Mouse (Mus musculus): ENCODE measurements around the gene Ddx11. TPM values are rescaled to one million over a fixed set of nuclear protein-coding genes. Genes with fewer than 3 reads are reported as not detected.

The Ddx11 gene
- total RNA-seq (2012; rRNA removed) (26.9 and 27.2 TPM in 2 replicates), polyA plus RNA-seq (2012; ENCODE audit: insufficient read depth in 1 of 2, insufficient read length in 2 of 2, low read depth in 1 of 2, low replicate concordance in 2 of 2, missing spikeins in 1 of 2) (10 to 100 TPM in 1 of 2 experiments, not detected in 1; 32.7 TPM)

DNA sequence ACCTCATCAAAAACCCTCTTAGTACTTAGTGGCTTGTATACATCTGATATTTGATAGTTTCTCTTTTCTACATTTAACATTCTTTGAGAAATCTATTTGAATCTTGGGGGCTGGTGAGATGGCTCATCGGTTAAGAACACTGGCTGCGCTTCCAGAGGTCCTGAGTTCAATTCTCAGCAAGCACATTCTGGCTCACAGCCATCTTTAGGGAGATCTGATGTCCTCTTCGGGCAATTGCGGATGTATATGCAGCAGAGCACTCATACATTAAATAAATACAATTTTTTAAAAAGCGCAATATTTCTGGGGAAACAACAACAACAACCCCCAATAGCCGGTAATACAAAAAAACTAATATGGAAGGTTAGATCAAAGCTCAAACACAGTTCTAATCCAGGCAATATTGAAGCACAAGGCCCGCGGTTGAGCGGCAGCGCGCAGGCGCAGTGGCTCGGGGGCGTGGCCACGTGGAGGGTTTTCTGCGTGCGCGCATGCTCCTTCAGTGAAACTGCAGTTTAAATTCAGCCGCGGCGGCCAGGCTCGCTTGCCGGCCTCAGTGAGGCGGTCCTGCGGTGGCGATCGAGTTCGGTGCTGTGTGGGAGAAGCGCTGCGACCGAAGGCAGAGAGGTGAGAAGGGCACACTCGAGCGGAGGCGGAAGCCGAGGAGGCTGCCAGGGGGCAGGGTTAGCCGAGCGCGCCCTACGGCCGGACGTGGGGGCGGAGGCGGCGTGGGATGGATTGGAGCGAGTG, at the start of gene Ddx11:
TSS of gene Ddx11 (plus strand) at position 455 of the 750 bp plus-strand sequence.
- H3K27me3 ChIP-seq (ENCODE audit: control insufficient read depth in 1 of 2, insufficient read depth in 2 of 2, low read length in 2 of 2): no peaks in the 10 kb centered on the region
- peak within 1 kb of the TSS; percentile 84 for H3K4me3 ChIP-seq (ENCODE audit: control insufficient read depth in 1 of 2, insufficient read depth in 1 of 2, low read depth in 2 of 2, low read length in 2 of 2)
- peak within 1 kb of the TSS; percentile 94 for H3K9ac ChIP-seq (ENCODE audit: control insufficient read depth, low read depth, low read length, poor library complexity, severe bottlenecking)
- H3K79me2 ChIP-seq (ENCODE audit: control insufficient read depth, insufficient read depth, low read length, poor library complexity): peaks cover 20% of the 10 kb centered on the region
- no peaks in the 10 kb centered on the region for H3K9me3 ChIP-seq (replicated peaks; ENCODE audit: insufficient read depth, low read length)
- H3K27ac ChIP-seq (ENCODE audit: control insufficient read depth, low read depth, low read length): peak within 1 kb of the TSS; percentile 95
- peaks cover 8 to 19% of the 10 kb centered on the region in 2 experiments for H3K4me1 ChIP-seq (ENCODE audit: control insufficient read depth in 1 of 2, insufficient read depth in 2 of 2, low read length in 2 of 2)
- H3K36me3 ChIP-seq (ENCODE audit: control insufficient read depth in 1 of 2, insufficient read depth in 2 of 2, low read length in 2 of 2): peaks cover 11 to 14% of the 10 kb centered on the region in 2 experiments
- peak; percentile 94 for DNase-seq (ENCODE audit: low read depth, low spot score)
- TF ChIP-seq RCOR1 (IDR thresholded peaks at IDR 0.05; ENCODE audit: low read depth, low read length) (no peak), ZMIZ1 (IDR thresholded peaks at IDR 0.05; ENCODE audit: low read depth, low read length) (peak; percentile 61; the same call in 1 of the 2 replicates), GATA1 (IDR thresholded peaks at IDR 0.05; ENCODE audit: low read depth, low read length) (no peak), USF1 (IDR thresholded peaks at IDR 0.05; ENCODE audit: low read depth, low read length) (peak; percentile 95), ZNF384 (IDR thresholded peaks at IDR 0.05; ENCODE audit: low read depth, low read length) (no peak), EP300 (IDR thresholded peaks at IDR 0.05; ENCODE audit: low read depth in 1 of 2, low read length in 2 of 2) (no peak), CHD1 (IDR thresholded peaks at IDR 0.05; ENCODE audit: low read depth, low read length) (no peak), MYC (IDR thresholded peaks at IDR 0.05; ENCODE audit: low read depth, low read length) (peak; percentile 84), ZC3H11A (IDR thresholded peaks at IDR 0.05; ENCODE audit: low read depth, low read length) (no peak), NELFE (IDR thresholded peaks at IDR 0.05; ENCODE audit: low read depth, low read length) (peak; percentile 98), KAT2A (conservative IDR thresholded peaks at IDR 0.05; ENCODE audit: low read depth, low read length) (peak; percentile 9; the same call in 1 of the 2 replicates), CHD2 (IDR thresholded peaks at IDR 0.05; ENCODE audit: low read length) (no peak), POLR2AphosphoS2 (IDR thresholded peaks at IDR 0.05; ENCODE audit: low read length) (peak; percentile 94), TAL1 (IDR thresholded peaks at IDR 0.05; ENCODE audit: low read length) (no peak), JUND (IDR thresholded peaks at IDR 0.05; ENCODE audit: low read depth, low read length) (no peak), SIN3A (IDR thresholded peaks at IDR 0.05; ENCODE audit: low read length) (no peak; the same call in none of the 2 replicates), MXI1 (IDR thresholded peaks at IDR 0.05; ENCODE audit: low read depth, low read length) (peak; percentile 88), ELF1 (IDR thresholded peaks at IDR 0.05; ENCODE audit: low read depth, low read length) (peak; percentile 42), CTCF (IDR thresholded peaks at IDR 0.05 in 2 of 3, conservative IDR thresholded peaks at IDR 0.05 in 1 of 3; ENCODE audit: control insufficient read depth in 1 of 3, insufficient read depth in 1 of 3, low read depth in 2 of 3, low read length in 3 of 3, poor library complexity in 1 of 3, severe bottlenecking in 1 of 3) (no peak), BHLHE40 (IDR thresholded peaks at IDR 0.05; ENCODE audit: borderline replicate concordance, low read depth, low read length) (no peak), USF2 (IDR thresholded peaks at IDR 0.05; ENCODE audit: borderline replicate concordance in 1 of 2, insufficient read depth in 1 of 2, low read depth in 1 of 2, low read length in 2 of 2) (peak in 1 of 2 experiments; percentile 63; a peak in 2 of 4 replicates), E2F4 (IDR thresholded peaks at IDR 0.05; ENCODE audit: borderline replicate concordance, low read depth, low read length) (no peak; the same call in 1 of the 2 replicates), MAX (IDR thresholded peaks at IDR 0.05; ENCODE audit: low read length) (peak; percentile 83), UBTF (IDR thresholded peaks at IDR 0.05; ENCODE audit: borderline replicate concordance, insufficient read depth, low read depth, low read length) (no peak), NRF1 (IDR thresholded peaks at IDR 0.05; ENCODE audit: insufficient read depth, low read depth, low read length, poor library complexity, severe bottlenecking) (peak; percentile 96), TBP (IDR thresholded peaks at IDR 0.05; ENCODE audit: low read depth, low read length) (peak; percentile 59), MYB (IDR thresholded peaks at IDR 0.05; ENCODE audit: low read depth, low read length) (no peak), ETS1 (IDR thresholded peaks at IDR 0.05; ENCODE audit: low read depth, low read length) (0 out of 2 replicates have a peak, but pooled peaks have one; percentile 8), RAD21 (IDR thresholded peaks at IDR 0.05; ENCODE audit: low read depth, low read length) (no peak), TCF12 (IDR thresholded peaks at IDR 0.05; ENCODE audit: low read depth, low read length) (0 out of 2 replicates have a peak, but pooled peaks have one; percentile 23), POLR2A (IDR thresholded peaks at IDR 0.05; ENCODE audit: control insufficient read depth in 1 of 2, insufficient read depth in 1 of 2, low read depth in 1 of 2, low read length in 2 of 2, poor library complexity in 1 of 2) (peak; percentile 97 to 99), HCFC1 (IDR thresholded peaks at IDR 0.05; ENCODE audit: low read depth, low read length) (peak; percentile 64), MAZ (IDR thresholded peaks at IDR 0.05; ENCODE audit: low read depth, low read length) (no peak; the same call in 1 of the 2 replicates), SMC3 (IDR thresholded peaks at IDR 0.05; ENCODE audit: low read depth, low read length) (no peak), POLR2AphosphoS5 (IDR thresholded peaks at IDR 0.05; ENCODE audit: borderline replicate concordance, low read depth, low read length) (no peak)
